Mouse (Mus musculus) megakaryocyte, embryonic 14.5 days (primary cell): ENCODE measurements around the gene Egln1.

Experiments
- FLI1 ChIP-seq: IDR thresholded peaks from 2 replicates; pipeline ENCODE4 v1.6.1; 2012; ENCODE audit warnings: low read length, inconsistent platforms, mixed read lengths
- GATA1 ChIP-seq: IDR thresholded peaks from 3 replicates; pipeline ENCODE4 v1.6.1; 2012; ENCODE audit warnings: mixed read lengths, low read length, inconsistent platforms, borderline replicate concordance

DNA sequence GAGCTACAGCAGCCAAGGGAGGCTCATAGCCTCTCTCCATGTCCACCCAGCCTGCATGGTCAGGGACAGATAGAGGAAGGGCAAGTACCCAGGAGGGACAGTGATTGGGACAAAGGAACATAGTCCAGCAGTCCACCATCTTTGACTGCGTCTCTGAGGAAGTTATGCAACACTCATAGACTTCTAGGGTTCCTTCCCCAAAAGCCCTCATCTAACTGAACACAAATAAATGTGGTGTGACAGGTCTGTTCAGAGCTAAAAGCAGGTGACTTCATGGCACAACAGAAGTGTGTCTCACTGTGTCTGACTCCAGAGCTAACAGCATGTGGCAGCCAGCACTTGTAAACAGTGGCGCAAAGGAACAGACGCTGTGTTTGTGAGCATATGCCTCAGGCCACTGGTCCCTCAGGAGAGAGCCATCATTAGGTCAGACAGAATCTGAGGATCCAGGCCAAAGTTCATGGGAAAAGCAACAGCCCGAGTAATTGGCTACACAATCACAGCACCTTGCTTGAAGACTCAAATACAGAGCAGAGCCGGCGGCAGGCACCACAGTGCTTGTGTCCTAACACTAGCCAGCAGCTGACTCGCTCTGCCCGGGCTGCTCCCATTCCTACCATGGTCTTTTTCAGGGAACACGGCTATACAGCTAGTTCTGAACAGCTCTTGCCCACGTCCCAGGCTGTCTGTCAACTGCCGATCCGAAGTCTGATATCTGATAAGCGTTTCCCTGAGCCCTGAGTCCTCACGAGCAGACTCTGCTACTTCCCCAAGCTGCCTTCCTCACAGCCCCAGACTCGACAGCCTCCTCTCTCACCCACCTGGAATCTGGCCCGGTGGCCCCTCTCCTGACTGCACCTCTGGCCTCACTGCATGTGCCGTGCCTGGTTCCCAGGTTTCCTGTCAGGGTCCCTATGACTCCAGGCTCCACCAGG lies 36.9 kb downstream of the Egln1 start:
- no peak for TF ChIP-seq GATA1
- TF ChIP-seq FLI1: no peak
